In the genomic region with DNA sequence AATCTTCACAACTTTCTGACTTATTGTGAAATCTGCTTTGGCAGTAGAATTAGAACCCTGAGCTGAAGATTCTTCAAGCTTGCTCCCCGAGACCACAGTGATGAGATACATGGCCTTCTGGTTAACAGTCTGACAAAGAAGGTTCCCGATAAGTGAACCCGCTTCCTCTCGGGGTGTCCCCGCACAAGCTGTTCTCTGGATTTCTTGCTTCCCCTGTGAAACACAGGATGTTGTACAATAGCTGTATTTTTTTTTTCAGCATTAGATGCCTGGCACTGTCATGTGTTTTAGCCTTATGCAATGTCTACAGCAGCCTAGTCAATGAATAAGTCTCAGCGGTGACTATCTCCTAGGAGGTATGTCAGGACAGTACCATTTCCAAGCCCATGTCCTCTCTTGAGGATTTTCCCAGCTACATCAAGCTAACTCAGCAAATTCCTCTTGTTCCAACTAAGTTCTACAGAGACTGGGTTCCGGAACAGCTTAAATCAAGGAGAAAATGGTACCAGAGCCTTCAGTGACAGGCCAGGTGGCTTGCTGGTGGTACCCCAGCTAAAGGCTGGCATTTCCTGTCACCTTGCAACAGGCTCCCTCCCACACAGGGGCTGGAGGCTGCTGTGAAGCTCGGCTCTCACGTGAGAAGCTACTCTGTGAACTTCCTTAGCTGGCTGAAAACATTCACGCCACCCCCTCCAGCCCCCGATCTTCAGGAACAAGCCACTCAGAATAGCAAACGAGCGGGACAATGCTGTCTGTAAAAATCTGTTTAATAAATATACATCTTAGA, we compare ENCODE assay signal across 9 mouse cellular contexts. TPM values are rescaled to one million over a fixed set of nuclear protein-coding genes. Genes with fewer than 3 reads are reported as not detected.
A peak's percentile ranks its signal among the peaks of the same experiment; 100 is the strongest.
DNase-seq lines count a peak whose midpoint lies in the region.
"Had no signal": no experiment of that assay in that cellular context is flagged by ENCODE, and none has a peak within 500 bp of the region (broad histone marks: within the 10 kb centered on the region; RNA-seq: fewer than 3 reads in every experiment).

No protein-coding gene starts in this region.

- peak overlapping the region; percentile 92 for H3K27ac ChIP-seq in macrophage
- H3K27ac ChIP-seq: neural tube, embryonic 12.5 days had no signal

- WGBS in macrophage (ENCODE audit: missing documents) = 7% methylated on average over 13 of the region's 13 CpGs

- H3K79me2 ChIP-seq in macrophage (ENCODE audit: inconsistent target) = peaks cover 26% of the 10 kb centered on the region

- H3K4me3 ChIP-seq in macrophage (ENCODE audit: inconsistent target) = peak overlapping the region; percentile 5; the same call in 1 of the 2 replicates
- H3K4me3 ChIP-seq: neural tube, embryonic 12.5 days had no signal

- no peaks in the 10 kb centered on the region; the same call in 1 of the 2 replicates for H3K36me3 ChIP-seq in macrophage (ENCODE audit: inconsistent target)

- DNase-seq in heart, adult 11 months = peak; percentile 96
- DNase-seq in heart, adult 8-10 months (ENCODE audit: low spot score) = no peak
- DNase-seq in spleen, adult 18-20 months = peak; percentile 51 to 58
- DNase-seq in spleen, adult 12 weeks (ENCODE audit: low spot score) = no peak
- DNase-seq in thymus, postnatal 4 days = peak; percentile 78
- no peak for DNase-seq in ovary, adult 18-20 months (ENCODE audit: low spot score)
- DNase-seq in embryo, embryonic 10 days (ENCODE audit: low spot score) = no peak

RNA-seq across cellular contexts. Expression of a gene that starts 3.6 kb away (rescaled TPM):
- 10 to 100 TPM; 27.4 to 65.8 (median 39.3) TPM for total RNA-seq in heart, adult 8-10 months (2022)
- 1,000 to 10,000 TPM in 13 of 26 experiments, 100 to 1,000 TPM in 11, 10 to 100 TPM in 2; 42.1 to 2,520 (median 1,089) TPM for total RNA-seq in macrophage (2018; cell fraction: chromatin; rRNA removed)
- 1,000 to 10,000 TPM in 14 of 26 experiments, 100 to 1,000 TPM in 10, 10 to 100 TPM in 2; 49.8 to 3,343 (median 1,043) TPM for total RNA-seq in macrophage (2018; cell fraction: cytosol; rRNA removed)
- total RNA-seq in macrophage (2018; cell fraction: nucleus; rRNA removed) = 1,000 to 10,000 TPM in 19 of 26 experiments, 100 to 1,000 TPM in 6, 10 to 100 TPM in 1; 39.2 to 3,429 (median 1,688) TPM
- polyA plus RNA-seq in macrophage (2018) = 33.4 to 92.7 TPM (median 64.6 TPM) in 3 replicates

Comparison
In these comparisons a context has a peak if more than half of its experiments do, and no peak if none do; other contexts are left out.
1. DNase-seq: peak in heart, adult 11 months (single experiment), spleen, adult 18-20 months (2 of 2) and thymus, postnatal 4 days (single experiment); none in heart, adult 8-10 months (single experiment), spleen, adult 12 weeks (single experiment), ovary, adult 18-20 months (single experiment) and embryo, embryonic 10 days (single experiment).